Mouse (Mus musculus): ENCODE measurements around the gene Il10.

DNA sequence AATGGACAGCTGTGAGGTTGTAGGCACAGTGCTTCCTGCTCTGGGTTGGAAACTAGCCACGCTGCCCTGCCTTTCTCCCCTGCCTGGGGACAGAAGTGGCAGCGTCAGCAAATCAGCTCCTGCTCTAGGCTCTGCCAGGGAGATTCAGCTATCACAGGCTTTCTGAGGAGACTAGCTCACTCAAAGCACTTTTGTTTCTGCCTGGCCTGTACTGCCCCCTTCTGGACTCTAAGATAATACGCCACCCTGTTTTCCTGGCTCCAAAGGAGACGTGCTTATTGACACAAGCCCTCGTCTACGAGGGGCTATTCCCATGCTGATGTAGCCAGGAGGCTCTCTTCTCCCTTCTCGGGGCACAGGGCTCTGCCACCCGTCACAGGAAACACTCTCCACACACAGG is 33.6 kb downstream of the Il10 start:
- TF ChIP-seq ZNF384 (IDR thresholded peaks at IDR 0.05; ENCODE audit: low read depth, low read length): no peak
- TF ChIP-seq UBTF (IDR thresholded peaks at IDR 0.05; ENCODE audit: low read depth, low read length): no peak
